Mouse (Mus musculus) urinary bladder, postnatal 14 days (tissue): ENCODE measurements around the gene Surf1.

Experiments
- DNase-seq: peaks from one replicate; pipeline ENCODE4 v3.0.0; 2021; ENCODE audit warnings: low spot score

The Surf1 gene

DNA sequence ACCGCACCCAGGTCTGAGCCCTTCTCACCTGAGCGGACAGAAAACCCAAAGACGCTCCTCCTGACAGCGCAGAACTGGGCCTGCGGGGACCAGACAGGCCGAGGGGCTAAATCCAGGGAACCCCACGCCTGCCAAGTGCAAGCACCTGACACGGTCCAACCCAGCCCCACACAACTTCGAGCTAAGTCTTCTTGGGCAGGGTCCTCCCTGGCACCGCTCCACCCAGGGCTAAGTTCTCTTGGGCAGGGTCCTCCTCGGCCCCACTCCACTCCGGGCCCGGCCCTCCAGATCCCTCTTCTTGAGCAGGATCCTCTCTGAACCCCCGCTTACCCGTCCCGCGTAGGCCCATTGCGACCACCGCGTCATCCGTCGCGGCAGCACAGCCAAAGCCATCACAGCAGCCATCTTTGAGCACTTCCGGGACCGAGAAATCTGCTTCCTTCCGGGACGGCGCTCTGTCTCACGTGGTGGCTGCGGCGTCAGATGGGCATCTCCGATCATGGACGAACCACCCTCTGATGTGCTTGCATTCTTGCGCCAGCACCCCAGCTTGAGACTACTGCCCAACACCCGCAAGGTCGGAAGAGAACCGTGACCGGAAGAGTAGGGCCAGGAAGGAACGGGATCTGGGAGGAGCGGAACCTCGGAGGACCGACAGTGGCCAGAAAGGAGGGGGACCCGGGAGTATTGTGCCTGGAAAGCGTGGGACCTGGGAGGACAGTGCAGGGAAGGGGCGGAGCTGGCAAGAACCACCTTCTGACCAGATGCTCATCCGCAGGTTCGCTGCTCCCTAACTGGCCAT, at the start of gene Surf1, which contains the start of gene Surf2:
TSS of gene Surf1 (minus strand) at position 604 of the 802 bp plus-strand sequence.
TSS of gene Surf2 (plus strand) at position 441 of the 802 bp plus-strand sequence.
- peak; percentile 76 for DNase-seq

GRCm38 (mm10) chr2:26964724-26965370, 48.5 kb upstream of the Surf1 start:
- DNase-seq = no peak

- DNase-seq = peak; percentile 94
These were observed 47.8 kb upstream of the Surf1 start, which contains the start of gene Rexo4 for GRCm38 (mm10) chr2:26963923-26964723. Rexo4 (minus strand) TSS chr2:26964386.

DNA sequence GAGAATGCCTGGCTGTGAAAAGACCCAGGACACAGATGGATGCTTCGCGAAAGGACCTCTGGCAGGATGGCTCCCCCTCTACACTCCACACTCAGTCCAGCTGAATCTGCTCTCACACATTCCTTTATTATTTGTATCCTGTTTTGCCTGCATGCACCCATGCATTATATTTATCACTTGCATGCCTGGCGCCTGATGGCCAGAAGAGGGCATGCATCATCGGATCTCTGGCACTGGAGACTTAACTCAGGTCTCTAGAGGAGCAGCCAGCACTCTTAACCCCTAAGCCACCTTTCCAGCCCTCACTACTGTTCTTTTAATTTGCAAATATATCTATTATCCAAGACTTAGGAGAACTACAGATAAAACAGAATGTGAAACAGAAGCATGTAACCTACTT, 44.4 kb upstream of the Surf1 start:
- no peak for DNase-seq

DNA sequence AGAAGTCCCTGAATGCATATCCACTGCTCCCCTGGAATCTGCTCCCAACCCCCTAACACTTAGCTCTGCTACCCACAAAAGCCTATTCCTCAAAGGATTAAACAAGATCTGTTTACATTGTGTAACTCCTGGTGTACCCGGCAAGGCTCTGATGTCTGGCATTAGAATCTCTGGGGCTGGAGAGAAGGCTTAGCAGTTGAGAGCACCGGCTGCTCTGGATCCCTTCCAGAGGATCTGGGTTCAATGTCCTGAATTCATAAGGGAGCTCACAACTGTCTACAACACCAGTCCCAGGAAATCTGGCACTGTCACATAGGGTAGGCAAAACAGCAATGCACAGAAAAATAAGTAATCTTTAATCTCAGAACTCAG, 41.1 kb upstream of the Surf1 start:
- no peak for DNase-seq

- no peak for DNase-seq
These were observed 40.6 kb upstream of the Surf1 start for GRCm38 (mm10) chr2:26956811-26957487.

- DNase-seq = no peak
These were observed 38.5 kb upstream of the Surf1 start for GRCm38 (mm10) chr2:26954735-26955395.

DNA sequence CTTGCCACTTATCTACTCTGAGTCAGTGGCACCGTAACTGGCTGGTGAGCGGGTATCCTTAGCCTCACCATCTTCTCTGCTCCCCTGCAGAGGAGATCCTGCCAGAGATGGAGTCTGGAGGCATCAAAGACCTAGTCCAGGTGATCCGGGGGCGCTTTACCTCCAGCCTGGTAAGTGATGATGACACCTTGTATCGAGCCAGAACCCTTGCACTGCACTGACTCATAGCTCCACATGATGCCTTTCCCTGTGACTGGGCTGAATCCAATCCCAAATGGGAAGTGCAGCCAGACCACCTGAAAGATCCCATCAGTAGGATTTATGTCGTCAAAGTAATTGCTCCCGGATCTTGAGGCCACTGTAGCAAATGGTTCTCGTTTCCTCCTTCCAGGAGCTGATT, 36.5 kb upstream of the Surf1 start:
- no peak for DNase-seq

DNA sequence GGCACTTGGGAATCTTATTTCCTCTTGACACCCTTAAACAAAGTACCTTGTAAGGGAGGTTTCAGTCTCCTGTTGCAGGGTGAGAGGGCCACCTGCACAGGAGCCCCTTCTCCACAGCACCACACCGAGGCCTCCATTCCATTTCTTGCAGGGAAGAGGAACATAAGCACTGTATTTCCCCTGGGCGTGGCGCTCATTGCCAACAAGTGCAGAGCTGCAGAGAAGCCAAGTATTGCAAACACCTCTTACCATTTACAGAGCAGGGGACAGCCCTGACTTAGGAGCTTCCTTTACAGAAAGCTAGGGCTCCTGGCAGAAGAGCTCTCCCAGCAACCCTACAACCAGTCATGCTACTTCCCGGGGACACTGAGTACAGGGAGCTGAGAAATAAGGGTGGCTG, 35.9 kb upstream of the Surf1 start:
- no peak for DNase-seq

GRCm38 (mm10) chr2:26951346-26951905, 35.1 kb upstream of the Surf1 start:
- no peak for DNase-seq

DNA sequence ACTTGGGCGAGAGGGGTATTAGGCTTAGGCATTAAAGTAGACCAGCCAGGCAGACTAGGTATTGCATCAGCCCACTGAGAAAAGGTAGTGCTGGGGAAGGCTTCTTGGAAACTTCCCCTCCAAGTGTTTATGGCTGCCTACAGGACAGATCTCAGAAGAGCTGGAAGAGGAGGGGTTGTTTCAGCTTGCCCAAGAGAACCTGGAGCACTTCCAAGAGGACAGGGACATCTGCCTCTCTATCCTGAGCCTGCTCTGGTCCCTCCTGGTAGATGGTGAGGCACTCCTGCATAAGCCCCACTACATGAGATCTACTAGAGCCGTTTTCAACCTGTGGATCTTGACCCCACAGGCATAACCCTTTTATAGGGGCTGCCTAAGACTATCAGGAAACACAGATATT, 34.1 kb upstream of the Surf1 start:
- DNase-seq = no peak

- no peak for DNase-seq
These were observed 26.9 kb upstream of the Surf1 start for GRCm38 (mm10) chr2:26943253-26943652.

- peak; percentile 22 for DNase-seq
These were observed 25.2 kb upstream of the Surf1 start for GRCm38 (mm10) chr2:26941539-26941938.

DNA sequence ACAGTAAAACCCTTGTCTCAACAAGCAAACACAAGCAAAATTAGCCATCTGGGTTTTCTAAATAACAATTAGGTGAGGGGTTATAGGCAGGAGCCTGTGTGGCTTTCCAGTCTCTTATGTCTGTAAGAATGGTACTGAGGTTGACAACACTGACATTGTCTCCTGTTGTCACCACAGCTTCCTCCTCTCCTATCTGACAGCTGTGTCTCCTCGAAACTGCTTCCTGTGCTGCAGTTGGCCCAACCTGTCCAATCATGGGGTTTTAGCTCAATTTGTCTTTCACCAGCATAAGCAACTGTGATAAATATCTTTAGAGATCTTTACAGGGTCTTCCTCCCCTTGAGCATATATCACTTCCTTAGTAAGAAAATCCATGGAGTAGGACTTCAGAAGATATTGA, 20.1 kb upstream of the Surf1 start:
- no peak for DNase-seq

- DNase-seq = no peak
These were observed 19.0 kb upstream of the Surf1 start for GRCm38 (mm10) chr2:26935286-26935685.

DNA sequence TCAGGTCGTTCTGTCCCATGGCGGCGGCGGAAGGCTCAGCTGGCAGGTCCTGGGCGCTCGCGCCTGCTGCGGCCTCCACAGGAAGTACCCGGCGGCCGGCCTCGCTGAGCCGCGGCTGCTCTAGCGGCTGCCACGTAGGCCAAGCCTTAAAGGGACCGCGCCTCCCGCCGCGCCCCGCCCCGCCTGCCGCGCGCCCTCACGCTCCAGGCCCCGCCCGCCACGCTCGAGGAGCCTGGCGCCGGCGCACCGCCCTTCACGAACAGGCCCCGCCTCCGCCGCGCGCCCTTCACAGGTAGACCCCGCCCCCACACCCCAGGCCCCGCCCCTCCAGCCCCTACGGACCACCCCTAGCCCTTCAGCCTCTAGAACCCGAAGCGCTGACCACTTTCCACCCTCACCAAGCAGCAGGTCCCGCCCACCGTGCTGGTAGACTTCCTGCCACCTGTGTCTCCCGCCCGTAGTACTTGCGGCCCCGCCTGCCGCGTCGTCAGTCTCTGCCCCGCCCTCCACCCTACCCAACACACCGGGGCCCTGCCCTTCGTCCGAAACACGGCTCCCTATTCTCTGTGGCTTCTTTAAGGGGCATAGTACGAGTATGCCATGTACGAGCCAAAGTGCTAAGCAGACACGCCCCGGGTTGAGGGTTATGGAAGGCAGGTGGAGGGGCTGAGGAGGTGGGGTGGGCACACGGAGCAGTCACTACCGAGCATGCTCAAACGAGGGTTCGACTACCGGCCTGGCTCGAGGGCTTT, 17.1 kb upstream of the Surf1 start, which contains the start of the genes Surf4 and Stkld1:
TSS of gene Surf4 (minus strand) at position 625 of the 752 bp plus-strand sequence.
TSS of gene Stkld1 (plus strand) at position 744 of the 752 bp plus-strand sequence.
- DNase-seq = peak; percentile 95

DNA sequence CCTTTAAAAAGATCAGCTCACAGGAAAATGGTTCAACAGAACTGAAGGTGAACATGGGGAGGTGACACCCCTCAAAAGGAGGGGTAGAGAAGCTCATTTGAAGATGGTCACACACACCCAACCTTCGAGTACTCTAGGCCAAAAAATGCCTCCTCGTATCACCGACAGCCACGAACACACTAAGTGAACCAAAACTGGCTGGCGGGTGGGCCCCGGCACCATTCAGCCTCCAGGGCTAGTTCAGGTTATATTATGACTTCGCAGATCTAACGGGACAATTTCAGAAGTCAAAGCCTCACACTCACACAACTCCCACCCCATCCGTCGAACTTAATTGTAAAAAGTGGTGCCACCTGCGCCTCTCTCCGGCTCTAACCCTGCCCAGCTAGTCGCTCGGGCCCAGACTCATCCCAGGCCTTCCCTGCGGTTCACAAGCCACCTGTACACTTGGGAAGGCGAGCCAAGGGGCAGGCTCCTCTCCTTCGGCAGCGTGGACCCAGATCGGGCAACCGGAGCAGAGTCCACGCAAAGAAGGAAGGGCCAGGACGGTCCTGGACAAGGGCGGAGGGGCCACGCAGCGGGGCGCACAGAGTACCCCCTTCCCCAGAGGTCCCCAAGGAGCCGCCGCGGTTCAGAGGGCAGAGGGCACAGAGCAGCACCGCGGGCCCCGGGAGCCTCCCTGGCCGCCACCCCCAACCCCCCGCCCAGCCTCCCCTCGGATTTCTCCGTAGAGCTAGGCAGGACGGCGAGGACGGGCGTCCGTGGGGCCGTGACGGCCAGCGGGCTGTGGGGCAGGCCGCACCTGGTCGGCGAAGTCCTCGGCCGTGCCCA, 16.4 kb upstream of the Surf1 start:
- DNase-seq = peak; percentile 29

- peak; percentile 76 for DNase-seq
These were observed 14.1 kb upstream of the Surf1 start for GRCm38 (mm10) chr2:26930390-26930789.

DNA sequence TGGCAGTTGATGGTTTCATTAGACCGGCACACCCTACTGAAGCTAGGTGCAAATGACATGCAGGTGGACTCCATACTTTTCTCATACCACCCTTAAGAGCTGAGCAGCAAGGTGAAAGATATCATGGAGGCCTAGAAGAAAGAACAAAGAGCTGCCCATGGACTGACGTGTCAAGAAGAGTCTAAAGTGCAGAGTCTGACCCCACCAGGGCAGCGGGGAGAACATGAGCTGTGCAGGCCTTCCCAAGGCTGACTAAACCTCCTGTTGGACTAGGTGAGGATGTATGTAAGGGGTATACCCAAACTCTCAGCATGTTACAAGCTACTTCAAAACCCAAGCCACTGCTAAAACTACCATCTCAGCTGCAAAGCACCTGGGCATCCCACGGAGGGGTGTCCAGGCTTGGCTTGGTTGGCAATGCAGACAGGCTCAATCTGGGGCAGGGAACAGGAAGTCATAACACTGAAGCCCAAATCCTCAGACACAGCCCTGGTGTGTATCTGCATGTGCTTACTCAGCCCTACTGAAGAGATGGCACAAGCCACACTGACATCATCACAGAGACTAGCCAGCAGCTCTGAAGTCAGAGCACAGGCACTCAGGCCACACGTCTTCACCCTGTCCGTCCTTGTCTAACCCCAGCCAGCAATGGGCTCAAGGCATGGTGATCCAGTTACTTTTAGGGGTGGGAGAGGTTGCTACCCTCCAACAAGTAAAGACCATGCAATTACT, 11.6 kb upstream of the Surf1 start:
- no peak for DNase-seq
